Mouse (Mus musculus) limb, embryonic 13.5 days (tissue): ENCODE measurements around the gene Spns3. TPM values are rescaled to one million over a fixed set of nuclear protein-coding genes. Genes with fewer than 3 reads are reported as not detected.
"Not testable (repeated sequence)": the region's sequence is repeated elsewhere in the genome, so short reads cannot be mapped to it uniquely, and the experiment has no call there.

Source experiments
- ATAC-seq: fragments of 200-750 bp; cut with Nextera tagmentation; 2 replicates; pipeline ENCODE4 v1.8.0; 2017; ENCODE audit warnings: low read depth, moderate number of reproducible peaks, moderate TSS enrichment; ENCODE audit not compliant: low FRiP score
- H3K27ac ChIP-seq: fragments of 300-500 bp; sonication (generic); 2 replicates; pipeline ENCODE4 v1.5.1; 2015; ENCODE audit warnings: inconsistent platforms, mild to moderate bottlenecking, moderate library complexity
- H3K27me3 ChIP-seq: fragments of 300-500 bp; sonication (generic); 2 replicates; pipeline ENCODE4 v1.6.1; 2015; ENCODE audit warnings: mild to moderate bottlenecking, inconsistent platforms
- H3K36me3 ChIP-seq: fragments of 300-500 bp; sonication (generic); 2 replicates; pipeline ENCODE4 v1.6.1; 2015; ENCODE audit warnings: inconsistent platforms, mild to moderate bottlenecking, moderate library complexity
- H3K4me1 ChIP-seq: fragments of 300-500 bp; sonication (generic); 2 replicates; pipeline ENCODE4 v1.6.1; 2015; ENCODE audit warnings: inconsistent platforms
- H3K4me2 ChIP-seq: fragments of 300-500 bp; sonication (generic); replicated peaks from 2 replicates; pipeline ENCODE4 v1.6.1; 2015; ENCODE audit warnings: inconsistent platforms, mild to moderate bottlenecking, moderate library complexity
- H3K4me3 ChIP-seq: fragments of 300-500 bp; sonication (generic); 2 replicates; pipeline ENCODE4 v1.5.1; 2015; ENCODE audit warnings: moderate library complexity, mild to moderate bottlenecking, inconsistent platforms
- H3K9ac ChIP-seq: fragments of 300-500 bp; sonication (generic); 2 replicates; pipeline ENCODE4 v1.6.1; 2015; ENCODE audit warnings: mild to moderate bottlenecking, inconsistent platforms
- H3K9me3 ChIP-seq: fragments of 300-500 bp; sonication (generic); 2 replicates; pipeline ENCODE4 v1.6.1; 2016; ENCODE audit warnings: inconsistent platforms
- WGBS: fragments of 180-500 bp; shearing (Covaris S2); methylation state at CpG from one replicate; pipeline ENCODE4 v1.1.7; 2015; 5-methylcytosine and 5-hydroxymethylcytosine counted together
- polyA plus RNA-seq: library from polyadenylated mRNA; unstranded; fragments of >200 nt; fragmentation: Nextera tagmentation; extraction: Ambion mirVana; gene quantifications from 2 replicates; pipeline ENCODE4 v1.2.1, GENCODE M21; 2015

The Spns3 gene
- polyA plus RNA-seq, 1 experiment from 2014 or later: 0.20 TPM

- H3K4me2 ChIP-seq: no peak overlapping the region
- H3K9me3 ChIP-seq: no peaks in the 10 kb centered on the region
- no peaks in the 10 kb centered on the region for H3K36me3 ChIP-seq
- 62% methylated on average over 3 of the region's 3 CpGs for WGBS
- H3K4me1 ChIP-seq: no peaks in the 10 kb centered on the region
- no peaks in the 10 kb centered on the region for H3K27me3 ChIP-seq
- H3K27ac ChIP-seq: no peak overlapping the region
- ATAC-seq: no peak
- no peak overlapping the region for H3K4me3 ChIP-seq
- H3K9ac ChIP-seq: no peak overlapping the region
Observed at GRCm38 (mm10) chr11:72547181-72547580, 3.1 kb downstream of the Spns3 start.

GRCm38 (mm10) chr11:72544716-72545115, 5.6 kb downstream of the Spns3 start:
- Histone ChIP-seq H3K9ac (no peak overlapping the region), H3K4me3 (no peak overlapping the region), H3K4me2 (no peak overlapping the region), H3K9me3 (no peaks in the 10 kb centered on the region), H3K27me3 (no peaks in the 10 kb centered on the region), H3K36me3 (no peaks in the 10 kb centered on the region), H3K27ac (no peak overlapping the region), H3K4me1 (no peaks in the 10 kb centered on the region)
- ATAC-seq: no peak
- WGBS: 66% methylated on average over 7 of the region's 7 CpGs

- ATAC-seq, H3K27ac ChIP-seq, H3K9me3 ChIP-seq, H3K36me3 ChIP-seq, H3K9ac ChIP-seq, H3K4me2 ChIP-seq, H3K4me1 ChIP-seq, H3K27me3 ChIP-seq, H3K4me3 ChIP-seq: not testable (repeated sequence)
- WGBS: 88% methylated on average over 1 of the region's 1 CpGs
Observed at GRCm38 (mm10) chr11:72543692-72544091, 6.6 kb downstream of the Spns3 start.

GRCm38 (mm10) chr11:72542586-72542985, 7.7 kb downstream of the Spns3 start:
- 85% methylated on average over 1 of the region's 1 CpGs for WGBS
- H3K27ac ChIP-seq: no peak overlapping the region
- no peaks in the 10 kb centered on the region for H3K4me1 ChIP-seq
- H3K4me3 ChIP-seq: no peak overlapping the region
- no peak overlapping the region for H3K4me2 ChIP-seq
- no peaks in the 10 kb centered on the region for H3K9me3 ChIP-seq
- H3K27me3 ChIP-seq: no peaks in the 10 kb centered on the region
- no peak for ATAC-seq
- no peak overlapping the region for H3K9ac ChIP-seq
- H3K36me3 ChIP-seq: no peaks in the 10 kb centered on the region

GRCm38 (mm10) chr11:72541928-72542327, 8.4 kb downstream of the Spns3 start:
- WGBS: 68% methylated on average over 10 of the region's 10 CpGs
- no peaks in the 10 kb centered on the region for H3K36me3 ChIP-seq
- no peak overlapping the region for H3K4me3 ChIP-seq
- H3K4me2 ChIP-seq: no peak overlapping the region
- H3K9ac ChIP-seq: no peak overlapping the region
- H3K27me3 ChIP-seq: no peaks in the 10 kb centered on the region
- no peak for ATAC-seq
- no peaks in the 10 kb centered on the region for H3K4me1 ChIP-seq
- no peak overlapping the region for H3K27ac ChIP-seq
- no peaks in the 10 kb centered on the region for H3K9me3 ChIP-seq

GRCm38 (mm10) chr11:72540437-72540836, 9.9 kb downstream of the Spns3 start:
- Histone ChIP-seq H3K4me1 (no peaks in the 10 kb centered on the region), H3K27me3 (no peaks in the 10 kb centered on the region), H3K9me3 (no peaks in the 10 kb centered on the region), H3K27ac (no peak overlapping the region), H3K4me2 (no peak overlapping the region), H3K36me3 (no peaks in the 10 kb centered on the region), H3K4me3 (no peak overlapping the region), H3K9ac (no peak overlapping the region)
- no peak for ATAC-seq
- 84% methylated on average over 6 of the region's 6 CpGs for WGBS

- no peaks in the 10 kb centered on the region for H3K9me3 ChIP-seq
- WGBS: 90% methylated on average over 7 of the region's 7 CpGs
- no peaks in the 10 kb centered on the region for H3K27me3 ChIP-seq
- no peak overlapping the region for H3K4me3 ChIP-seq
- no peak overlapping the region for H3K4me2 ChIP-seq
- H3K36me3 ChIP-seq: no peaks in the 10 kb centered on the region
- ATAC-seq: no peak
- no peaks in the 10 kb centered on the region for H3K4me1 ChIP-seq
- H3K27ac ChIP-seq: no peak overlapping the region
- no peak overlapping the region for H3K9ac ChIP-seq
Observed at GRCm38 (mm10) chr11:72538811-72539210, 11.5 kb downstream of the Spns3 start.

GRCm38 (mm10) chr11:72538037-72538755, 12.1 kb downstream of the Spns3 start:
- Histone ChIP-seq H3K4me1 (no peaks in the 10 kb centered on the region), H3K27ac (no peak overlapping the region), H3K27me3 (no peaks in the 10 kb centered on the region), H3K9me3 (no peaks in the 10 kb centered on the region), H3K9ac (no peak overlapping the region), H3K36me3 (no peaks in the 10 kb centered on the region), H3K4me2 (no peak overlapping the region), H3K4me3 (no peak overlapping the region)
- ATAC-seq: no peak
- 73% methylated on average over 8 of the region's 8 CpGs for WGBS

GRCm38 (mm10) chr11:72537503-72537902, 12.8 kb downstream of the Spns3 start:
- WGBS: 90% methylated on average over 2 of the region's 2 CpGs
- ATAC-seq: no peak
- Histone ChIP-seq H3K4me3 (no peak overlapping the region), H3K4me1 (no peaks in the 10 kb centered on the region), H3K9ac (no peak overlapping the region), H3K36me3 (no peaks in the 10 kb centered on the region), H3K27me3 (no peaks in the 10 kb centered on the region), H3K9me3 (no peaks in the 10 kb centered on the region), H3K27ac (no peak overlapping the region), H3K4me2 (no peak overlapping the region)

GRCm38 (mm10) chr11:72535519-72535918, 14.8 kb downstream of the Spns3 start:
- no peak overlapping the region for H3K27ac ChIP-seq

GRCm38 (mm10) chr11:72532890-72533289, 17.4 kb downstream of the Spns3 start:
- Histone ChIP-seq H3K9ac (no peak overlapping the region), H3K4me1 (no peaks in the 10 kb centered on the region), H3K27me3 (no peaks in the 10 kb centered on the region), H3K27ac (no peak overlapping the region), H3K36me3 (no peaks in the 10 kb centered on the region), H3K4me2 (no peak overlapping the region), H3K4me3 (no peak overlapping the region), H3K9me3 (no peaks in the 10 kb centered on the region)
- WGBS: 83% methylated on average over 3 of the region's 3 CpGs
- no peak for ATAC-seq

More at GRCm38 (mm10) chr11:72535519-72535918, 14.8 kb downstream of the Spns3 start:
- H3K9me3 ChIP-seq: no peaks in the 10 kb centered on the region
- WGBS: 87% methylated on average over 3 of the region's 3 CpGs
- no peak overlapping the region for H3K4me3 ChIP-seq
- no peaks in the 10 kb centered on the region for H3K27me3 ChIP-seq
- H3K4me2 ChIP-seq: no peak overlapping the region
- no peaks in the 10 kb centered on the region for H3K36me3 ChIP-seq
- ATAC-seq: no peak
- no peak overlapping the region for H3K9ac ChIP-seq
- H3K4me1 ChIP-seq: no peaks in the 10 kb centered on the region

GRCm38 (mm10) chr11:72531632-72532031, 18.7 kb downstream of the Spns3 start:
- Histone ChIP-seq H3K4me1 (no peaks in the 10 kb centered on the region), H3K9ac (no peak overlapping the region), H3K4me2 (no peak overlapping the region), H3K27me3 (no peaks in the 10 kb centered on the region), H3K9me3 (no peaks in the 10 kb centered on the region), H3K36me3 (no peaks in the 10 kb centered on the region), H3K27ac (no peak overlapping the region), H3K4me3 (no peak overlapping the region)
- no peak for ATAC-seq
- WGBS: 64% methylated on average over 1 of the region's 1 CpGs

GRCm38 (mm10) chr11:72531144-72531543, 19.2 kb downstream of the Spns3 start:
- no peaks in the 10 kb centered on the region for H3K27me3 ChIP-seq
- ATAC-seq: no peak
- no peak overlapping the region for H3K9ac ChIP-seq
- H3K4me1 ChIP-seq: no peaks in the 10 kb centered on the region
- no peak overlapping the region for H3K4me2 ChIP-seq
- 74% methylated on average over 5 of the region's 5 CpGs for WGBS
- no peaks in the 10 kb centered on the region for H3K36me3 ChIP-seq
- no peak overlapping the region for H3K4me3 ChIP-seq
- no peak overlapping the region for H3K27ac ChIP-seq
- no peaks in the 10 kb centered on the region for H3K9me3 ChIP-seq
